Mouse (Mus musculus) megakaryocyte, embryonic 14.5 days (primary cell): Measurements from ENCODE around the gene Doc2b. TPM values are rescaled to one million over a fixed set of nuclear protein-coding genes. Genes with fewer than 3 reads are reported as not detected.

Source experiments
- H3K27me3 ChIP-seq: replicated peaks from 2 replicates; pipeline ENCODE3; 2012; ENCODE audit warnings: inconsistent platforms
- H3K36me3 ChIP-seq: replicated peaks from 2 replicates; pipeline ENCODE3; 2012; ENCODE audit warnings: low read length, inconsistent platforms, mixed read lengths
- H3K4me1 ChIP-seq: 2 replicates; pipeline ENCODE4 v1.6.1; 2012; ENCODE audit warnings: inconsistent platforms
- H3K4me3 ChIP-seq: replicated peaks from 2 replicates; pipeline ENCODE3; 2012; ENCODE audit warnings: moderate library complexity, mild to moderate bottlenecking, inconsistent platforms
- H3K9me3 ChIP-seq: 2 replicates; pipeline ENCODE4 v1.6.1; 2012; ENCODE audit warnings: inconsistent platforms
- FLI1 ChIP-seq: IDR thresholded peaks from 2 replicates; pipeline ENCODE4 v1.6.1; 2012; ENCODE audit warnings: low read length, inconsistent platforms, mixed read lengths
- GATA1 ChIP-seq: IDR thresholded peaks from 3 replicates; pipeline ENCODE4 v1.6.1; 2012; ENCODE audit warnings: mixed read lengths, low read length, inconsistent platforms, borderline replicate concordance
- polyA plus RNA-seq: library from polyadenylated mRNA; stranded (reverse); fragments of >175 nt; gene quantifications from 2 replicates; pipeline ENCODE4 v1.2.3, GENCODE M21; 2012; ENCODE audit warnings: low replicate concordance; ENCODE audit not compliant: insufficient read depth

Doc2b gene
- polyA plus RNA-seq, 1 experiment = not detected

DNA sequence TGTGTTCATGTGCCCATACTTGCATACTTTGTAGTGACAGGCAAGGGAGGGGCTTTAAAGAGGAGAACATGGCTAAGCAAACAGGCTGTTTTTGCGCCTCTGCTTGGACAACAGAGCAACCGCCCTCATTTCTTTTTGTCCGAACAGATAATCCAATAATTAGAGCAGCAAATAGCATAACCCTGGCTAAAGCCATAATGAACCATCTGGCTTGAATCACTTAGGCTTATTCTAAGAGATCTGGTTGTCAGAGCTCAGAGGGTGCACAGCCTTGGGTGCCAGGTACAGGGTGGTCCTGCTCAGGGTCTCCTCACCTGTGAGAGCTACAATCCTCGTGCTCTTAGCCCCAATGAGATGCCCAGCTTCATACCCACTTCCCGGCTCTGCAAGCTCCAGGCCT is 2.5 kb downstream of the Doc2b start:
- no peaks in the 10 kb centered on the region for H3K36me3 ChIP-seq
- 0 out of 2 replicates have a peak, but pooled peaks cover 7% of the 10 kb centered on the region for H3K9me3 ChIP-seq
- peaks cover 21% of the 10 kb centered on the region for H3K4me1 ChIP-seq
- TF ChIP-seq FLI1 (no peak), GATA1 (no peak)
- H3K4me3 ChIP-seq = no peak overlapping the region
- peaks cover 94% of the 10 kb centered on the region for H3K27me3 ChIP-seq

DNA sequence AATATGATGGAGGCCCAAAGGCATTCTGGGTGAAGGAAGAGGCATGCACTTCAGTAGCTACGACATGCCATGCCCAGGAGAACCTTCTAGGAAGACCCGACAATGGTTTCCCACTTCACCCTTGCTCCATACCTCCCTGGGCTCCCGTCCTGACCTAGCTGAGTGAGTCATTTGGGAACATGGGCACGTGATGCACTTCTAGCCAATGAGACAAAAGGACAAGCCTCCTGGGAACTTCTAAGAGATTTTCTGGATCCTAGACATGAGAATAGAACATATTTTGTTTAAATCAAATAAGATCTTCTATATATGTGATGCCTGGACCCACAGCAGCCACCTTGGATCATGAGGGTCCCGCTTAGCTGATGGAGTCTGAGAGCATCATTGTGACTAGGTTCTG is 3.3 kb downstream of the Doc2b start:
- Histone ChIP-seq H3K27me3 (peaks cover 91% of the 10 kb centered on the region), H3K9me3 (0 out of 2 replicates have a peak, but pooled peaks cover 7% of the 10 kb centered on the region)

DNA sequence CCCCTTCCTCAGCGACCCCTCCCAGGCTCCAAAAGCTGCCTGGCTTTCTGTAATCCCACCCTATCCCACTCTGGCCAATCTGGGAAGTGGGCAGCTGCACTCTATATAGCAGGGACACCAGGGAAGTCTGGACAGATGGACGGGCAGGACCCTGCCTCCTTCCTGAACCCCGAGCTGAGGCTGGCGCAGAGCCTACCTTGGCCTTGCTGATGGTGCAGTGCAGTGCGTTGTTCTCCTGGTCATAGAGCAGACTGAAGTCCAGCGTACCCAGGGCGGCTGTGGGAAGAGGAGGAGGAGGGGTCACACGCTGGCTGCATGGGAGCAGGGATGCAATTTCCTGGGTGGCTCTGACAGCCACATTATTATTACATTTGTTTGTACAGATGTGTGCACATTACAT is 10.0 kb downstream of the Doc2b start:
- Histone ChIP-seq H3K4me3 (no peak overlapping the region), H3K36me3 (no peaks in the 10 kb centered on the region), H3K27me3 (peaks cover 81% of the 10 kb centered on the region), H3K4me1 (peaks cover 27% of the 10 kb centered on the region), H3K9me3 (peaks cover 3% of the 10 kb centered on the region; the same call in 1 of the 2 replicates)
- TF ChIP-seq FLI1 (no peak), GATA1 (no peak)

More for the DNA sequence above, 3.3 kb downstream of the Doc2b start:
- Histone ChIP-seq H3K4me1 (peaks cover 21% of the 10 kb centered on the region), H3K36me3 (no peaks in the 10 kb centered on the region), H3K4me3 (no peak overlapping the region)
- no peak for TF ChIP-seq FLI1
- TF ChIP-seq GATA1 = no peak

GRCm38 (mm10) chr11:75783799-75784198 is 12.1 kb downstream of the Doc2b start:
- H3K27me3 ChIP-seq = peaks cover 84% of the 10 kb centered on the region
- no peak overlapping the region for H3K4me3 ChIP-seq
- H3K9me3 ChIP-seq = peaks cover 3% of the 10 kb centered on the region; the same call in 1 of the 2 replicates
- no peaks in the 10 kb centered on the region for H3K36me3 ChIP-seq
- H3K4me1 ChIP-seq = peaks cover 20% of the 10 kb centered on the region
- TF ChIP-seq FLI1 (no peak), GATA1 (no peak)

DNA sequence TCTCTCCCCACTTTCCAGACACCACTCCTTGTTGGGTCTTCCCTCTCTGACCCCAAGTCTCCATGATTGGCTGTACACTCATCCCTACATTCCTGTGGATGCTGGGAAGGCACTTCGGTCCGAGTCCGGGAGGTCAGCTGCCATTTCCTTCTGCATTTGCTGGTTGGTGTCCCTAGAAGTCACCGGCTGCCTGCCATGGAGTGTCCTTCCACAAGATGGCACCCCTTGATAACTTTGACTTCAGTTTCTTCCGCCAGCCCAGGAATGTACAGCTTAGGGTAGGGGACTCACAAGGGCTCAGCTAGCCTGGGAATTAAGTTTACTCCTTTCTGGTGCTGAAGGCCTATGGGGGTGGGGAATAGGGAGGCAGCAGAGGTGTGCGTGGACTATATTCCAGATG is 13.9 kb downstream of the Doc2b start:
- TF ChIP-seq GATA1 (no peak), FLI1 (no peak)
- H3K9me3 ChIP-seq = peaks cover 3% of the 10 kb centered on the region; the same call in 1 of the 2 replicates
- H3K4me1 ChIP-seq = peaks cover 20% of the 10 kb centered on the region
- H3K36me3 ChIP-seq = no peaks in the 10 kb centered on the region
- peak overlapping the region; percentile 38 for H3K4me3 ChIP-seq
- peaks cover 86% of the 10 kb centered on the region for H3K27me3 ChIP-seq

DNA sequence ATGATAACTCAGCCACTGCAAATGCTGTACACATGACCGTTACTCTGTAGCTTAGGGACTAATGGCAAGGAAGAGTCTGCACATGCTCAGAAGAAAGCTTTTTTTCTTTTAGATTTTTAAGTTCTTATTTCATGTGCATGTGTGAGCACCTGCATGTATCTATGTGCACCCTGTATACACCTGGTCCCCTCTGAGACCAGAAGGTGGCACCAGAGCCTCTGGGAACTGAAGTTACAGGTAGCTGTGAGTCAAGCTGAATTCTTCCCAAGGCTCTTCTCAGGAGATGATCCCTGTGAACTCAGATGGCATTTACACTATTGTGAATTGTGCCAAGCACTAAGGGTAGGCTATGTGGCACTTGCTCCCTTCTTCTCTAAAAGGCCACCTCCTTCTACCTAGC is 19.9 kb downstream of the Doc2b start:
- Histone ChIP-seq H3K36me3 (no peaks in the 10 kb centered on the region), H3K27me3 (peaks cover 91% of the 10 kb centered on the region), H3K4me1 (peaks cover under 1% of the 10 kb centered on the region; the same call in 1 of the 2 replicates), H3K4me3 (no peak overlapping the region), H3K9me3 (no peaks in the 10 kb centered on the region)
- no peak for TF ChIP-seq FLI1
- TF ChIP-seq GATA1 = no peak

GRCm38 (mm10) chr11:75772562-75772961 is 23.3 kb downstream of the Doc2b start:
- Histone ChIP-seq H3K4me1 (peaks cover 18% of the 10 kb centered on the region), H3K36me3 (peaks cover 9% of the 10 kb centered on the region), H3K4me3 (no peak overlapping the region), H3K9me3 (no peaks in the 10 kb centered on the region), H3K27me3 (peaks cover 69% of the 10 kb centered on the region)
- TF ChIP-seq GATA1 (no peak), FLI1 (no peak)

- H3K9me3 ChIP-seq = no peaks in the 10 kb centered on the region
- H3K36me3 ChIP-seq = peaks cover 42% of the 10 kb centered on the region
- H3K4me1 ChIP-seq = peaks cover 18% of the 10 kb centered on the region
- peaks cover 36% of the 10 kb centered on the region for H3K27me3 ChIP-seq
- no peak for TF ChIP-seq GATA1
- TF ChIP-seq FLI1 = no peak
- H3K4me3 ChIP-seq = peak overlapping the region; percentile 90
Observed at GRCm38 (mm10) chr11:75769206-75769605, 26.6 kb downstream of the Doc2b start.

DNA sequence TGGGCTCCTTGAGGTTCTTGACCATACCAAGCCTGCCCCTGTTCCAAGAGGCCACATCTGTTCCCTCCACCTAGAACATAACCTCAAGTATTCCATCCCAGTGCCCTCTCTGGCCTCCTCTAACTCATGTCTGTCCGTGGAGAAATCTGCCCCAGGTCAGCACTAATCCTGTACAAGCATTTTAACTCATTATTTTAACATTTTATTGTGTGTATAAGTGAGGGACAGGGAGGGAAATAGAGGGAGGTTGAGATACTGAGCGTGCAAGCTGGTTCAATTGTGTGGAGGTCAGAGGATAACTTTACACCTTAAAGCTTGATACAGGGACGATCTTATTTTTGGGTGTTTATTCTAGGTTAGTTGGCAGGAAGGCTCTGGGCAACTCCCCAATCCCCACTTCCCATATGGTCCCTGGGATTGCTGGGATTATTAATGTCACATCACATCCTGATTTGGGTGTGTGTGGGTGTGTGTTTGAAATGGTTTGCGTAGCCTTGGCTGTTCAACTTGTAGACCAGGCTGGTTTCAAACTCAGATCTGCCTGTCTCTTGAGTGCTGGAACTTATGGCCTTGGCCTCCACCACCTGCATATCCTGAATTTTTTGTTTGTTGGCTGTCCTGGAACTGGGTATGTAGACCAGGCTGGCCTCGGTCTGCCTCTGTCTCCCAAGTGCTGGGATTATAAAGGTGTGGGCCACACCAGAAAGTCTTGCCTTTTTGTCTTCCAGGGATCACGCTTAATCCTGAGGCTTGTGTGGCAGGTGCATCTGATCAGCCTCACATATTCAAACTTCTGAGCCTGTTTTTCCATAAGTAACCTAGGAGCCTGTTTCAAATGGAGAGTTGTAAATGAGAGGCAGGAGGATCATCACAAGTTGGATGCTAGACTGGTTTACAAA is 27.5 kb downstream of the Doc2b start:
- H3K4me1 ChIP-seq = peaks cover 18% of the 10 kb centered on the region
- TF ChIP-seq GATA1 (no peak), FLI1 (no peak)
- H3K27me3 ChIP-seq = peaks cover 31% of the 10 kb centered on the region
- peaks cover 51% of the 10 kb centered on the region for H3K36me3 ChIP-seq
- no peaks in the 10 kb centered on the region for H3K9me3 ChIP-seq
- H3K4me3 ChIP-seq = no peak overlapping the region

DNA sequence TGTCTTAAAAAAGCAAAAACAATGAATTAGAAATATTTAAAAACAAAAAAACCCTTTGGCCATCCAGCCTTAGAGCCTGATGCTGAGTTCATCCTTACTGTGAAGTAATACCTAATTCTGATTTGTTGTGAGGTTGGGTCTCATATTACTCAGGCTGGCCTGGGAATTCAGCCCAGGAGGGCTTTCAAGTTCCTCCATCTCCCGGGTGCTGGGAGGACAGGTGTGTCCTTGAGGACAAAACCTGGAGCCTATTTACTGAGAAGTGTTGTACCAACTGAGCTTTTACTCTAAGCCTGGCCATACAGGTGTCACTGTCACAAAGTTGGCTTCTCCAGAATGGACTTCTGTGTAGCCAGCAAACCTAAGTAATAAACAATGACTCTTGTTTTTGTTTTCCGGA is 28.8 kb downstream of the Doc2b start:
- Histone ChIP-seq H3K36me3 (peaks cover 62% of the 10 kb centered on the region), H3K9me3 (no peaks in the 10 kb centered on the region), H3K27me3 (peaks cover 18% of the 10 kb centered on the region), H3K4me3 (no peak overlapping the region), H3K4me1 (peaks cover 23% of the 10 kb centered on the region)
- TF ChIP-seq FLI1 = no peak
- no peak for TF ChIP-seq GATA1

DNA sequence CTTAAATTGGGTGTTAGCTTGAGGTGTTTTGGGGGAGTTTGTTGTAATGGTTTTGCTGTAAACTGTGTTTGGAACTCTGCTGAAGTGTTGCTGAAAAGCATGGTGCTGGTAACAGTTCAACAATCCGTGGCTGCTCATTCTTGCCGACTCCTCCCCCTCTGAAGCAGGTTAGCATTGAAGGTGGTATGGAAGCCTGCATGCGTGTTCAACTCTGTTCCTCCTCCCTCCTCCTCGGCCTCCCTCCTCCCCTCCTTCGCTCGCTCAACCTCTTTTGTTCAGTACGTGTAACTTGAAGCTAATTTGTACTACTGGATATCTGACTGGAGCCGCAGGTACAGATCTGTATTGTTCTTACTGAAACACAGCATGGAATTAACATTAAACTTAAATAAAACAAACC is 30.7 kb downstream of the Doc2b start:
- Histone ChIP-seq H3K9me3 (no peaks in the 10 kb centered on the region), H3K36me3 (peaks cover 78% of the 10 kb centered on the region), H3K4me1 (peaks cover 23% of the 10 kb centered on the region), H3K27me3 (no peaks in the 10 kb centered on the region), H3K4me3 (no peak overlapping the region)
- no peak for TF ChIP-seq FLI1
